Mouse (Mus musculus) limb, embryonic 15.5 days (tissue): ENCODE measurements around the gene Zdhhc19. TPM values are rescaled to one million over a fixed set of nuclear protein-coding genes. Genes with fewer than 3 reads are reported as not detected.

ENCODE experiments used
- ATAC-seq: fragments of 200-750 bp; cut with Nextera tagmentation; 2 replicates; pipeline ENCODE4 v1.8.0; 2017; ENCODE audit warnings: low read depth, moderate TSS enrichment; ENCODE audit not compliant: insufficient number of reproducible peaks, low FRiP score, low TSS enrichment
- H3K27ac ChIP-seq: fragments of 300-500 bp; sonication (generic); 2 replicates; pipeline ENCODE4 v1.5.1; 2015; ENCODE audit warnings: moderate library complexity, mild to moderate bottlenecking, inconsistent platforms
- H3K27me3 ChIP-seq: fragments of 300-500 bp; sonication (generic); 2 replicates; pipeline ENCODE4 v1.6.1; 2015; ENCODE audit warnings: inconsistent platforms
- H3K36me3 ChIP-seq: fragments of 300-500 bp; sonication (generic); 2 replicates; pipeline ENCODE4 v1.6.1; 2015; ENCODE audit warnings: inconsistent platforms
- H3K4me1 ChIP-seq: fragments of 300-500 bp; sonication (generic); 2 replicates; pipeline ENCODE4 v1.6.1; 2015; ENCODE audit warnings: inconsistent platforms
- H3K4me2 ChIP-seq: fragments of 300-500 bp; sonication (generic); 2 replicates; pipeline ENCODE4 v1.6.1; 2015; ENCODE audit warnings: mild to moderate bottlenecking, inconsistent platforms
- H3K4me3 ChIP-seq: fragments of 300-500 bp; sonication (generic); 2 replicates; pipeline ENCODE4 v1.5.1; 2015; ENCODE audit warnings: mild to moderate bottlenecking, inconsistent platforms
- H3K9ac ChIP-seq: fragments of 300-500 bp; sonication (generic); 2 replicates; pipeline ENCODE4 v1.6.1; 2015; ENCODE audit warnings: inconsistent platforms
- H3K9me3 ChIP-seq: fragments of 300-500 bp; sonication (generic); 2 replicates; pipeline ENCODE4 v1.6.1; 2016; ENCODE audit warnings: inconsistent platforms
- WGBS: fragments of 180-500 bp; shearing (Covaris S2); methylation state at CpG from one replicate; pipeline ENCODE4 v1.1.7; 2015; 5-methylcytosine and 5-hydroxymethylcytosine counted together
- polyA plus RNA-seq: library from polyadenylated mRNA; unstranded; fragments of >200 nt; fragmentation: Nextera tagmentation; extraction: Ambion mirVana; gene quantifications from 2 replicates; pipeline ENCODE4 v1.2.1, GENCODE M21; 2015

Gene Zdhhc19
- polyA plus RNA-seq, 1 experiment from 2014 or later: not detected

- no peak overlapping the region for H3K4me3 ChIP-seq
- 37% methylated on average over 9 of the region's 9 CpGs for WGBS
- H3K4me2 ChIP-seq: no peak overlapping the region
- H3K36me3 ChIP-seq: no peaks in the 10 kb centered on the region
- H3K9me3 ChIP-seq: no peaks in the 10 kb centered on the region
- H3K4me1 ChIP-seq: peaks cover 13% of the 10 kb centered on the region
- H3K27me3 ChIP-seq: no peaks in the 10 kb centered on the region
- H3K9ac ChIP-seq: no peak overlapping the region
- H3K27ac ChIP-seq: no peak overlapping the region
- ATAC-seq: no peak
Observed at GRCm38 (mm10) chr16:32520372-32520748, 24.3 kb downstream of the Zdhhc19 start.

- Histone ChIP-seq H3K27ac (no peak overlapping the region), H3K4me3 (no peak overlapping the region), H3K9me3 (no peaks in the 10 kb centered on the region), H3K9ac (no peak overlapping the region), H3K4me2 (no peak overlapping the region), H3K4me1 (peaks cover 2% of the 10 kb centered on the region), H3K27me3 (no peaks in the 10 kb centered on the region), H3K36me3 (no peaks in the 10 kb centered on the region)
- WGBS: 49% methylated on average over 6 of the region's 6 CpGs
- ATAC-seq: no peak
Observed at GRCm38 (mm10) chr16:32522578-32523194, 26.6 kb downstream of the Zdhhc19 start.

- Histone ChIP-seq H3K27ac (no peak overlapping the region), H3K36me3 (no peaks in the 10 kb centered on the region), H3K4me3 (no peak overlapping the region), H3K9ac (no peak overlapping the region), H3K9me3 (no peaks in the 10 kb centered on the region), H3K27me3 (no peaks in the 10 kb centered on the region), H3K4me2 (no peak overlapping the region), H3K4me1 (peaks cover 2% of the 10 kb centered on the region)
- 61% methylated on average over 8 of the region's 8 CpGs for WGBS
- no peak for ATAC-seq
Observed at GRCm38 (mm10) chr16:32523462-32524243, 27.6 kb downstream of the Zdhhc19 start.

GRCm38 (mm10) chr16:32524244-32524615 is 28.2 kb downstream of the Zdhhc19 start:
- H3K9me3 ChIP-seq: no peaks in the 10 kb centered on the region
- no peak overlapping the region for H3K4me3 ChIP-seq
- no peaks in the 10 kb centered on the region for H3K27me3 ChIP-seq
- H3K4me1 ChIP-seq: peaks cover 2% of the 10 kb centered on the region
- no peak overlapping the region for H3K9ac ChIP-seq
- ATAC-seq: no peak
- no peaks in the 10 kb centered on the region for H3K36me3 ChIP-seq
- no peak overlapping the region for H3K27ac ChIP-seq
- H3K4me2 ChIP-seq: no peak overlapping the region
- 71% methylated on average over 5 of the region's 5 CpGs for WGBS

GRCm38 (mm10) chr16:32526906-32527305 is 30.8 kb downstream of the Zdhhc19 start:
- no peak for ATAC-seq
- no peaks in the 10 kb centered on the region for H3K36me3 ChIP-seq
- 71% methylated on average over 7 of the region's 7 CpGs for WGBS
- H3K27me3 ChIP-seq: no peaks in the 10 kb centered on the region
- no peak overlapping the region for H3K27ac ChIP-seq
- H3K4me1 ChIP-seq: peaks cover 2% of the 10 kb centered on the region
- H3K9ac ChIP-seq: no peak overlapping the region
- H3K4me3 ChIP-seq: no peak overlapping the region
- no peaks in the 10 kb centered on the region for H3K9me3 ChIP-seq
- no peak overlapping the region for H3K4me2 ChIP-seq

- Histone ChIP-seq H3K36me3 (no peaks in the 10 kb centered on the region), H3K4me3 (no peak overlapping the region), H3K9me3 (no peaks in the 10 kb centered on the region), H3K9ac (no peak overlapping the region), H3K27ac (no peak overlapping the region), H3K4me2 (no peak overlapping the region), H3K27me3 (no peaks in the 10 kb centered on the region), H3K4me1 (peaks cover 13% of the 10 kb centered on the region)
- WGBS: 64% methylated on average over 18 of the region's 18 CpGs
- no peak for ATAC-seq
Observed at GRCm38 (mm10) chr16:32532878-32533826, 37.1 kb downstream of the Zdhhc19 start.

GRCm38 (mm10) chr16:32535157-32535751 is 39.2 kb downstream of the Zdhhc19 start:
- no peak for ATAC-seq
- H3K9ac ChIP-seq: no peak overlapping the region
- no peaks in the 10 kb centered on the region for H3K9me3 ChIP-seq
- H3K36me3 ChIP-seq: no peaks in the 10 kb centered on the region
- H3K4me3 ChIP-seq: no peak overlapping the region
- H3K4me1 ChIP-seq: peaks cover 13% of the 10 kb centered on the region
- no peaks in the 10 kb centered on the region for H3K27me3 ChIP-seq
- no peak overlapping the region for H3K4me2 ChIP-seq
- WGBS: 30% methylated on average over 5 of the region's 5 CpGs
- H3K27ac ChIP-seq: no peak overlapping the region

- Histone ChIP-seq H3K9ac (no peak overlapping the region), H3K4me1 (peaks cover 12% of the 10 kb centered on the region), H3K9me3 (no peaks in the 10 kb centered on the region), H3K27me3 (no peaks in the 10 kb centered on the region), H3K36me3 (no peaks in the 10 kb centered on the region), H3K4me2 (no peak overlapping the region), H3K4me3 (no peak overlapping the region), H3K27ac (no peak overlapping the region)
- no peak for ATAC-seq
- WGBS: 50% methylated on average over 5 of the region's 5 CpGs
Observed at GRCm38 (mm10) chr16:32537867-32538660, 42.0 kb downstream of the Zdhhc19 start.

- H3K27ac ChIP-seq: no peak overlapping the region
Observed at GRCm38 (mm10) chr16:32538761-32539255, 42.7 kb downstream of the Zdhhc19 start.

GRCm38 (mm10) chr16:32541338-32542179 is 45.5 kb downstream of the Zdhhc19 start:
- no peak overlapping the region for H3K4me2 ChIP-seq
- H3K36me3 ChIP-seq: no peaks in the 10 kb centered on the region
- no peak overlapping the region for H3K9ac ChIP-seq
- no peaks in the 10 kb centered on the region for H3K9me3 ChIP-seq
- WGBS: 77% methylated on average over 6 of the region's 6 CpGs
- no peak for ATAC-seq
- no peaks in the 10 kb centered on the region for H3K4me1 ChIP-seq
- no peak overlapping the region for H3K4me3 ChIP-seq
- no peaks in the 10 kb centered on the region for H3K27me3 ChIP-seq
- H3K27ac ChIP-seq: no peak overlapping the region

More at GRCm38 (mm10) chr16:32538761-32539255, 42.7 kb downstream of the Zdhhc19 start:
- no peak overlapping the region for H3K9ac ChIP-seq
- H3K4me3 ChIP-seq: no peak overlapping the region
- no peaks in the 10 kb centered on the region for H3K36me3 ChIP-seq
- 36% methylated on average over 3 of the region's 3 CpGs for WGBS
- H3K4me2 ChIP-seq: no peak overlapping the region
- ATAC-seq: no peak
- H3K27me3 ChIP-seq: no peaks in the 10 kb centered on the region
- no peaks in the 10 kb centered on the region for H3K9me3 ChIP-seq
- H3K4me1 ChIP-seq: peaks cover 8% of the 10 kb centered on the region
